Mouse (Mus musculus) kidney, embryonic 14.5 days (tissue): ENCODE data around the gene Gsap. TPM values are rescaled to one million over a fixed set of nuclear protein-coding genes. Genes with fewer than 3 reads are reported as not detected.

Experiments used
- ATAC-seq: fragments of 200-750 bp; cut with Nextera tagmentation; 2 replicates; pipeline ENCODE4 v1.8.0; 2017; ENCODE audit warnings: moderate number of reproducible peaks, mild to moderate bottlenecking, moderate TSS enrichment, moderate library complexity; ENCODE audit not compliant: low FRiP score, low TSS enrichment
- H3K27ac ChIP-seq: fragments of 300-500 bp; sonication (generic); 2 replicates; pipeline ENCODE4 v1.5.1; 2014; ENCODE audit warnings: low read depth, mild to moderate bottlenecking, low read length, moderate library complexity, mixed read lengths
- H3K27me3 ChIP-seq: fragments of 300-500 bp; sonication (generic); 2 replicates; pipeline ENCODE4 v1.6.1; 2014; ENCODE audit warnings: mild to moderate bottlenecking, low read length; ENCODE audit not compliant: control insufficient read depth, insufficient read depth
- H3K36me3 ChIP-seq: fragments of 300-500 bp; sonication (generic); 2 replicates; pipeline ENCODE4 v1.6.1; 2014; ENCODE audit warnings: low read length, mixed read lengths; ENCODE audit not compliant: control insufficient read depth, insufficient read depth
- H3K4me1 ChIP-seq: fragments of 300-500 bp; sonication (generic); 2 replicates; pipeline ENCODE4 v1.6.1; 2014; ENCODE audit warnings: low read length, mixed read lengths; ENCODE audit not compliant: control insufficient read depth, insufficient read depth
- H3K4me2 ChIP-seq: fragments of 300-500 bp; sonication (generic); replicated peaks from 2 replicates; pipeline ENCODE4 v1.6.1; 2014; ENCODE audit warnings: low read depth, mild to moderate bottlenecking, low read length
- H3K4me3 ChIP-seq: fragments of 300-500 bp; sonication (generic); 2 replicates; pipeline ENCODE4 v1.5.1; 2014; ENCODE audit warnings: mild to moderate bottlenecking, low read length
- H3K9ac ChIP-seq: fragments of 300-500 bp; sonication (generic); 2 replicates; pipeline ENCODE4 v1.6.1; 2014; ENCODE audit warnings: low read depth, mild to moderate bottlenecking, low read length, moderate library complexity
- H3K9me3 ChIP-seq: fragments of 300-500 bp; sonication (generic); 2 replicates; pipeline ENCODE4 v1.6.1; 2016; ENCODE audit warnings: low read length; ENCODE audit not compliant: control insufficient read depth
- WGBS: fragments of 180-500 bp; shearing (Covaris S2); extraction: QIAGEN DNeasy Blood & Tissue Kit; methylation state at CpG from one replicate; pipeline ENCODE4 v1.1.7; 2014; 5-methylcytosine and 5-hydroxymethylcytosine counted together
- polyA plus RNA-seq: library from polyadenylated mRNA; unstranded; fragments of >200 nt; fragmentation: Nextera tagmentation; extraction: Ambion mirVana; gene quantifications from 2 replicates; pipeline ENCODE4 v1.2.1, GENCODE M21; 2014

The Gsap gene
- polyA plus RNA-seq, 1 experiment from 2014 or later, result 1.5 TPM

GRCm38 (mm10) chr5:21203504-21203903 is 17.4 kb downstream of the Gsap start:
- H3K27me3 ChIP-seq, result no peaks in the 10 kb centered on the region
- no peaks in the 10 kb centered on the region for H3K36me3 ChIP-seq
- H3K4me2 ChIP-seq, result no peak overlapping the region
- ATAC-seq, result no peak
- H3K4me3 ChIP-seq, result no peak overlapping the region
- no peaks in the 10 kb centered on the region for H3K4me1 ChIP-seq
- H3K9me3 ChIP-seq, result no peaks in the 10 kb centered on the region
- H3K27ac ChIP-seq, result no peak overlapping the region
- H3K9ac ChIP-seq, result no peak overlapping the region
- WGBS, result 94% methylated on average over 1 of the region's 1 CpGs

- H3K9me3 ChIP-seq, result no peaks in the 10 kb centered on the region
- H3K9ac ChIP-seq, result no peak overlapping the region
- H3K36me3 ChIP-seq, result no peaks in the 10 kb centered on the region
- H3K27me3 ChIP-seq, result no peaks in the 10 kb centered on the region
- H3K4me2 ChIP-seq, result no peak overlapping the region
- no peak overlapping the region for H3K27ac ChIP-seq
- H3K4me1 ChIP-seq, result no peaks in the 10 kb centered on the region
- 85% methylated on average over 3 of the region's 3 CpGs for WGBS
- no peak for ATAC-seq
- no peak overlapping the region for H3K4me3 ChIP-seq
These were observed 18.1 kb downstream of the Gsap start for GRCm38 (mm10) chr5:21204157-21204556.

GRCm38 (mm10) chr5:21206014-21206413 is 20.0 kb downstream of the Gsap start:
- H3K27me3 ChIP-seq, result no peaks in the 10 kb centered on the region
- no peak overlapping the region for H3K4me3 ChIP-seq
- H3K9ac ChIP-seq, result no peak overlapping the region
- H3K27ac ChIP-seq, result no peak overlapping the region
- no peaks in the 10 kb centered on the region for H3K36me3 ChIP-seq
- no peaks in the 10 kb centered on the region for H3K4me1 ChIP-seq
- no peaks in the 10 kb centered on the region for H3K9me3 ChIP-seq
- ATAC-seq, result no peak
- 79% methylated on average over 4 of the region's 4 CpGs for WGBS
- no peak overlapping the region for H3K4me2 ChIP-seq

- ATAC-seq, result no peak
- no peak overlapping the region for H3K27ac ChIP-seq
- H3K27me3 ChIP-seq, result no peaks in the 10 kb centered on the region
- H3K4me1 ChIP-seq, result no peaks in the 10 kb centered on the region
- H3K36me3 ChIP-seq, result no peaks in the 10 kb centered on the region
- H3K4me2 ChIP-seq, result no peak overlapping the region
- 84% methylated on average over 1 of the region's 1 CpGs for WGBS
- no peaks in the 10 kb centered on the region for H3K9me3 ChIP-seq
- H3K9ac ChIP-seq, result no peak overlapping the region
- H3K4me3 ChIP-seq, result no peak overlapping the region
These were observed 25.4 kb downstream of the Gsap start for GRCm38 (mm10) chr5:21211406-21211805.

GRCm38 (mm10) chr5:21212933-21213332 is 26.9 kb downstream of the Gsap start:
- Histone ChIP-seq H3K27me3 (no peaks in the 10 kb centered on the region), H3K9me3 (no peaks in the 10 kb centered on the region), H3K36me3 (no peaks in the 10 kb centered on the region), H3K27ac (no peak overlapping the region), H3K9ac (no peak overlapping the region), H3K4me2 (no peak overlapping the region), H3K4me3 (no peak overlapping the region), H3K4me1 (no peaks in the 10 kb centered on the region)
- WGBS, result 91% methylated on average over 3 of the region's 3 CpGs
- ATAC-seq, result no peak

GRCm38 (mm10) chr5:21213801-21214200 is 27.7 kb downstream of the Gsap start:
- H3K4me2 ChIP-seq, result no peak overlapping the region
- H3K4me3 ChIP-seq, result no peak overlapping the region
- no peaks in the 10 kb centered on the region for H3K4me1 ChIP-seq
- H3K9ac ChIP-seq, result no peak overlapping the region
- H3K9me3 ChIP-seq, result no peaks in the 10 kb centered on the region
- H3K27ac ChIP-seq, result no peak overlapping the region
- 86% methylated on average over 5 of the region's 5 CpGs for WGBS
- no peak for ATAC-seq
- no peaks in the 10 kb centered on the region for H3K36me3 ChIP-seq
- no peaks in the 10 kb centered on the region for H3K27me3 ChIP-seq

- no peak overlapping the region for H3K27ac ChIP-seq
- no peak overlapping the region for H3K9ac ChIP-seq
- H3K9me3 ChIP-seq, result no peaks in the 10 kb centered on the region
- no peak overlapping the region for H3K4me3 ChIP-seq
- H3K27me3 ChIP-seq, result no peaks in the 10 kb centered on the region
- H3K4me2 ChIP-seq, result no peak overlapping the region
- no peak for ATAC-seq
- H3K4me1 ChIP-seq, result no peaks in the 10 kb centered on the region
- no peaks in the 10 kb centered on the region for H3K36me3 ChIP-seq
- WGBS, result 69% methylated on average over 14 of the region's 14 CpGs
These were observed 31.6 kb downstream of the Gsap start for GRCm38 (mm10) chr5:21217453-21218294.

GRCm38 (mm10) chr5:21232876-21233275 is 46.8 kb downstream of the Gsap start:
- no peaks in the 10 kb centered on the region for H3K27me3 ChIP-seq

GRCm38 (mm10) chr5:21244575-21244974 is 58.5 kb downstream of the Gsap start:
- H3K4me1 ChIP-seq, result peaks cover 9% of the 10 kb centered on the region; the same call in 1 of the 2 replicates
- H3K27me3 ChIP-seq, result no peaks in the 10 kb centered on the region
- H3K4me2 ChIP-seq, result no peak overlapping the region
- no peak overlapping the region for H3K27ac ChIP-seq
- peaks cover 2% of the 10 kb centered on the region; the same call in 1 of the 2 replicates for H3K9me3 ChIP-seq
- WGBS, result 93% methylated on average over 1 of the region's 1 CpGs
- no peaks in the 10 kb centered on the region for H3K36me3 ChIP-seq
- H3K4me3 ChIP-seq, result no peak overlapping the region
- H3K9ac ChIP-seq, result no peak overlapping the region
- no peak for ATAC-seq

More at GRCm38 (mm10) chr5:21232876-21233275, 46.8 kb downstream of the Gsap start:
- H3K4me1 ChIP-seq, result no peaks in the 10 kb centered on the region
- H3K4me3 ChIP-seq, result no peak overlapping the region
- H3K9ac ChIP-seq, result no peak overlapping the region
- H3K36me3 ChIP-seq, result no peaks in the 10 kb centered on the region
- no peak overlapping the region for H3K4me2 ChIP-seq
- 95% methylated on average over 6 of the region's 6 CpGs for WGBS
- no peak for ATAC-seq
- H3K9me3 ChIP-seq, result 0 out of 2 replicates have a peak, but pooled peaks cover 3% of the 10 kb centered on the region
- no peak overlapping the region for H3K27ac ChIP-seq
